Mouse (Mus musculus) heart, embryonic 10.5 days (tissue): Measurements from ENCODE around the gene Oprm1. TPM values are rescaled to one million over a fixed set of nuclear protein-coding genes. Genes with fewer than 3 reads are reported as not detected.

Experiments used
- DNase-seq: peaks from one replicate; pipeline ENCODE4 v3.0.0-alpha.2; 2017; ENCODE audit warnings: low spot score
- H3K27ac ChIP-seq: fragments of 300-500 bp; sonication (generic); 2 replicates; pipeline ENCODE4 v1.5.1; 2016; ENCODE audit warnings: mild to moderate bottlenecking
- H3K27me3 ChIP-seq: fragments of 300-500 bp; sonication (generic); 2 replicates; pipeline ENCODE4 v1.6.1; 2016; ENCODE audit warnings: mild to moderate bottlenecking; ENCODE audit not compliant: poor library complexity, insufficient read depth, severe bottlenecking
- H3K36me3 ChIP-seq: fragments of 300-500 bp; sonication (generic); 2 replicates; pipeline ENCODE4 v1.6.1; 2016; ENCODE audit warnings: mild to moderate bottlenecking, moderate library complexity
- H3K4me1 ChIP-seq: fragments of 300-500 bp; sonication (generic); 2 replicates; pipeline ENCODE4 v1.6.1; 2016; ENCODE audit warnings: mild to moderate bottlenecking
- H3K4me3 ChIP-seq: fragments of 300-500 bp; sonication (generic); 2 replicates; pipeline ENCODE4 v1.5.1; 2016; ENCODE audit warnings: mild to moderate bottlenecking, moderate library complexity
- H3K9me3 ChIP-seq: fragments of 300-500 bp; sonication (generic); 2 replicates; pipeline ENCODE4 v1.6.1; 2016; ENCODE audit warnings: mild to moderate bottlenecking, moderate library complexity
- whole genome bisulfite sequencing: fragments of 180-500 bp; shearing (Covaris S2); methylation state at CpG from one replicate; pipeline ENCODE4 v1.1.7; 2016; 5-methylcytosine and 5-hydroxymethylcytosine counted together
- polyA plus RNA-seq: library from polyadenylated mRNA; unstranded; fragments of >200 nt; fragmentation: Nextera tagmentation; extraction: Ambion mirVana; gene quantifications from 2 replicates; pipeline ENCODE4 v1.2.1, GENCODE M21; 2016

Oprm1 gene
- polyA plus RNA-seq: not detected in 2 replicates

- DNase-seq: no peak
- Histone ChIP-seq H3K27ac (no peak within 1 kb of the TSS), H3K36me3 (no peaks in the 10 kb centered on the region), H3K4me1 (no peaks in the 10 kb centered on the region), H3K9me3 (no peaks in the 10 kb centered on the region), H3K27me3 (no peaks in the 10 kb centered on the region), H3K4me3 (no peak within 1 kb of the TSS)
- WGBS: 85% methylated on average over 3 of the region's 3 CpGs
Measured at GRCm38 (mm10) chr10:6758206-6758605, at the start of gene Oprm1. Gene Oprm1, plus strand, starts transcription at chr10:6758506.

- 67% methylated on average over 4 of the region's 4 CpGs for WGBS
- Histone ChIP-seq H3K27ac (no peak overlapping the region), H3K9me3 (no peaks in the 10 kb centered on the region), H3K4me3 (no peak overlapping the region), H3K36me3 (no peaks in the 10 kb centered on the region), H3K4me1 (no peaks in the 10 kb centered on the region), H3K27me3 (no peaks in the 10 kb centered on the region)
- DNase-seq: no peak
Measured at GRCm38 (mm10) chr10:6717181-6717948, 40.9 kb upstream of the Oprm1 start.

GRCm38 (mm10) chr10:6723765-6724164 is 34.5 kb upstream of the Oprm1 start:
- Histone ChIP-seq H3K27me3 (no peaks in the 10 kb centered on the region), H3K9me3 (peaks cover 3% of the 10 kb centered on the region; the same call in 1 of the 2 replicates), H3K4me3 (no peak overlapping the region), H3K27ac (no peak overlapping the region), H3K36me3 (no peaks in the 10 kb centered on the region), H3K4me1 (no peaks in the 10 kb centered on the region)
- WGBS: 64% methylated on average over 1 of the region's 1 CpGs
- no peak for DNase-seq

GRCm38 (mm10) chr10:6728469-6728868 is 29.8 kb upstream of the Oprm1 start:
- WGBS: 86% methylated on average over 3 of the region's 3 CpGs
- no peaks in the 10 kb centered on the region for H3K4me1 ChIP-seq
- DNase-seq: no peak
- peaks cover 3% of the 10 kb centered on the region; the same call in 1 of the 2 replicates for H3K9me3 ChIP-seq
- no peak overlapping the region for H3K27ac ChIP-seq
- no peak overlapping the region for H3K4me3 ChIP-seq
- H3K27me3 ChIP-seq: no peaks in the 10 kb centered on the region
- H3K36me3 ChIP-seq: no peaks in the 10 kb centered on the region

GRCm38 (mm10) chr10:6753375-6753774 is 4.9 kb upstream of the Oprm1 start:
- Histone ChIP-seq H3K27me3 (no peaks in the 10 kb centered on the region), H3K27ac (no peak overlapping the region), H3K4me3 (no peak overlapping the region), H3K36me3 (no peaks in the 10 kb centered on the region), H3K9me3 (no peaks in the 10 kb centered on the region), H3K4me1 (no peaks in the 10 kb centered on the region)
- 86% methylated on average over 5 of the region's 5 CpGs for WGBS
- no peak for DNase-seq

- no peak for DNase-seq
- Histone ChIP-seq H3K27ac (no peak within 1 kb of the TSS), H3K4me1 (no peaks in the 10 kb centered on the region), H3K36me3 (no peaks in the 10 kb centered on the region), H3K27me3 (no peaks in the 10 kb centered on the region), H3K9me3 (no peaks in the 10 kb centered on the region), H3K4me3 (no peak within 1 kb of the TSS)
- WGBS: 90% methylated on average over 2 of the region's 2 CpGs
Measured at GRCm38 (mm10) chr10:6761287-6761811, 3.0 kb downstream of the Oprm1 start, which contains the start of gene Gm10945. Gene Gm10945, minus strand, starts transcription at chr10:6761761.

GRCm38 (mm10) chr10:6788517-6789237 is 30.4 kb downstream of the Oprm1 start:
- Histone ChIP-seq H3K27me3 (peaks cover 7% of the 10 kb centered on the region; the same call in 1 of the 2 replicates), H3K4me1 (no peaks in the 10 kb centered on the region), H3K27ac (no peak overlapping the region), H3K4me3 (no peak overlapping the region), H3K9me3 (no peaks in the 10 kb centered on the region), H3K36me3 (no peaks in the 10 kb centered on the region)
- 4% methylated on average over 25 of the region's 25 CpGs for WGBS
- DNase-seq: peak; percentile 87

- Histone ChIP-seq H3K4me1 (no peaks in the 10 kb centered on the region), H3K27ac (no peak overlapping the region), H3K27me3 (peaks cover 7% of the 10 kb centered on the region; the same call in 1 of the 2 replicates), H3K4me3 (no peak overlapping the region), H3K36me3 (no peaks in the 10 kb centered on the region), H3K9me3 (no peaks in the 10 kb centered on the region)
- DNase-seq: no peak
Measured at GRCm38 (mm10) chr10:6790226-6790625, 31.9 kb downstream of the Oprm1 start.

- H3K27me3 ChIP-seq: no peaks in the 10 kb centered on the region
- no peaks in the 10 kb centered on the region for H3K9me3 ChIP-seq
- H3K36me3 ChIP-seq: no peaks in the 10 kb centered on the region
- 63% methylated on average over 1 of the region's 1 CpGs for WGBS
- H3K27ac ChIP-seq: no peak overlapping the region
- no peaks in the 10 kb centered on the region for H3K4me1 ChIP-seq
- DNase-seq: no peak
- no peak overlapping the region for H3K4me3 ChIP-seq
Measured at GRCm38 (mm10) chr10:6820626-6821025, 62.3 kb downstream of the Oprm1 start.

- H3K9me3 ChIP-seq: no peaks in the 10 kb centered on the region
- no peaks in the 10 kb centered on the region for H3K27me3 ChIP-seq
- H3K27ac ChIP-seq: no peak overlapping the region
- DNase-seq: no peak
- H3K36me3 ChIP-seq: no peaks in the 10 kb centered on the region
- no peaks in the 10 kb centered on the region for H3K4me1 ChIP-seq
- no peak overlapping the region for H3K4me3 ChIP-seq
- WGBS: 76% methylated on average over 1 of the region's 1 CpGs
Measured at GRCm38 (mm10) chr10:6842225-6842624, 83.9 kb downstream of the Oprm1 start.

- H3K36me3 ChIP-seq: no peaks in the 10 kb centered on the region
- no peaks in the 10 kb centered on the region for H3K9me3 ChIP-seq
- DNase-seq: no peak
- H3K27me3 ChIP-seq: no peaks in the 10 kb centered on the region
- H3K4me1 ChIP-seq: no peaks in the 10 kb centered on the region
- WGBS: 91% methylated on average over 1 of the region's 1 CpGs
- no peak overlapping the region for H3K27ac ChIP-seq
- no peak overlapping the region for H3K4me3 ChIP-seq
Measured at GRCm38 (mm10) chr10:6846283-6846682, 88.0 kb downstream of the Oprm1 start.

- Histone ChIP-seq H3K9me3 (no peaks in the 10 kb centered on the region), H3K4me3 (no peak overlapping the region), H3K27me3 (no peaks in the 10 kb centered on the region), H3K27ac (no peak overlapping the region), H3K4me1 (no peaks in the 10 kb centered on the region), H3K36me3 (no peaks in the 10 kb centered on the region)
- no peak for DNase-seq
- 56% methylated on average over 7 of the region's 7 CpGs for WGBS
Measured at GRCm38 (mm10) chr10:6848162-6848754, 90.0 kb downstream of the Oprm1 start.

GRCm38 (mm10) chr10:6848834-6849233 is 90.5 kb downstream of the Oprm1 start:
- no peaks in the 10 kb centered on the region for H3K9me3 ChIP-seq
- H3K27ac ChIP-seq: no peak overlapping the region
- no peaks in the 10 kb centered on the region for H3K4me1 ChIP-seq
- WGBS: 75% methylated on average over 2 of the region's 2 CpGs
- H3K27me3 ChIP-seq: no peaks in the 10 kb centered on the region
- no peak overlapping the region for H3K4me3 ChIP-seq
- H3K36me3 ChIP-seq: no peaks in the 10 kb centered on the region
- DNase-seq: no peak
